Comparison of ENCODE assay signal across 10 mouse cellular contexts in the genomic region with DNA sequence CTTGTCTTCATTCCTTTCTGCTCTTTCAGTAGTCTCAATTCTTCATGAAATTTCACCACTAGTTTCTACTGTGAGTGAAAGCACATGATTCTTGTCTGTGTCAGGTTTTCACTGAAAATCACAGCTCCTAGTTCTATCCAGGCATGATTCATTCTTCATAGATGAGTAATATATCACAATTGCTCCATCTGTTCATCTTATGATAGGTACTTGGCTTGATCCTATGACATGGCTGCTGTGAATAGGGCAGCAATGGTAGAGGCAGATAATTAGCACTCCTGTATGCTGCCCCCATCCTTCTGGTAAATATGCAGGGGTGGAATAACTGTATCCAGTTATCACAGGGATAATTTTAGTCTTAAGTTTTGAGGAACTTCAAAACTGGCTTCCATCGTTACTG.
"Had no signal": no experiment of that assay in that cellular context is flagged by ENCODE, and none has a peak within 500 bp of the region (broad histone marks: within the 10 kb centered on the region; RNA-seq: fewer than 3 reads in every experiment).

No protein-coding gene starts in this region.

- DNase-seq: lung, adult 18-20 months; lung, embryonic 14.5 days; lung, postnatal 10 days; lung, postnatal 36 days; right cerebral cortex, postnatal 14 days; thymus, adult 18-20 months; thymus, postnatal 14 days; thymus, postnatal 36 days had no signal

- ATAC-seq: midbrain, embryonic 13.5 days; midbrain, embryonic 15.5 days had no signal
